Mouse (Mus musculus): ENCODE measurements at regions not wholly inside any gene's neighbourhood (a gene's known extent, or its start where the extent isn't known, plus 50 kb on each side); places are given as distances from the start of the nearest gene placed in this dataset.

GRCm38 (mm10) chr16:76183556-76183955, 161.5 kb upstream of the Samsn1 start:
- DNase-seq (ENCODE audit: inconsistent ontology term), result peak; percentile 14

DNA sequence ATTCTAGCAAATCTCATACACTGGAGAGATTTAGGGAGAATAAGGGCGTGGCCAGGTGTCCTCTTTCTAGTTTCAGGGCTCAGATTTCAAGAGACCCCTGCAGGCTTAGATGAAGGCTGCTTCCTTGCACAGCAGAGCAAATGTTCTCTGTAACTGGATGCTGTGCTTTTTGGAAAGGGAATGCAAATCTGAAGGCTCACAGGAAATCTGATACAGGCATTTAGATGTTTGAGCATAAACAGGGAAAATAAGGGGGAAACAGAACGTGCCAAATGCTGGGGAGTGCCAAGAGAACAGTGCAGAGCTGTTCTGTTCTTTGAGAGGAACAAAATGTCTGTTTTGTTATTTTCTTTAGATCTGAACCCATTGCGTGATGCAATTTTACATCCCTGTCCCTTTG, 161.0 kb upstream of the Samsn1 start:
- DNase-seq (ENCODE audit: inconsistent ontology term), result no peak

GRCm38 (mm10) chr16:76181596-76181995, 159.5 kb upstream of the Samsn1 start:
- DNase-seq (ENCODE audit: inconsistent ontology term), result peak; percentile 54

- no peak for DNase-seq (ENCODE audit: inconsistent ontology term)
These were observed 145.6 kb upstream of the Samsn1 start for GRCm38 (mm10) chr16:76167651-76168050.

DNA sequence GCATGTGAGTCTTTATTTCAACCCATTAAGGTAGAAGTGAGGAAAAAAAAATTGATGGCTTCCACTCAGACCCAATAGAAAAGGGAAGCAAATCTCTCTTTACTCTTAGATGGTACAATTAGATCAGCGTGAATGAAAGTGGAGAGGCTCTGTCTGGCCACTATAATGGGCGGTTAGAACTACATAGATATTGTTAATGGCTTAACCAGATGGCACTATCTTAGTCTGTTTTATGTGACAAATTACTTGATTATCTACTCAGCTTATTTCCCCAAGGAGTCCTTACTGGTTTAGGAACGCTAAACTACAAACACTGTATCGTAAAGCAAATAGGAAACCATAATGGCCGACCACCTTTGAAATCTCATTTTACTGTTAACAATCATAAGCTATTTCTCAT, 138.8 kb upstream of the Samsn1 start:
- DNase-seq (ENCODE audit: inconsistent ontology term), result no peak

DNA sequence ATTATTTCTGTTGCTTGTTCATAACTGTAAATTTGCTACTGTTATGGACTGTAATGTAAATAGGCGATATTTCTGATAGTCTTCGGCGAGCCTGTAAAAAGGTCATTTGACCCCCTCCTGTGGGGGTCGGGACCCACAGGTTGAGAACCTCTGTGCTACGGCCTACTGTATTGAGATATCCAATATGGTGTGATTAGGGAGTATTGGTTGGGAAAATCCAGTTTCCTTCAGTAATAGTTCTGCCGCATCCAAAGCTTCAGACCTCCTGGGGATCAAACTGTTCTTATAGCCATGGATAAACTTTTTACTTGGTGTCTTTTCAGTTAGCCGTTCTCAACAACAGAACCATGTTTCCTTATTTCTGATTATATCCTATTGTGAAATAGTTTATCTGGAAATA, 136.5 kb upstream of the Samsn1 start:
- DNase-seq (ENCODE audit: inconsistent ontology term), result no peak

DNA sequence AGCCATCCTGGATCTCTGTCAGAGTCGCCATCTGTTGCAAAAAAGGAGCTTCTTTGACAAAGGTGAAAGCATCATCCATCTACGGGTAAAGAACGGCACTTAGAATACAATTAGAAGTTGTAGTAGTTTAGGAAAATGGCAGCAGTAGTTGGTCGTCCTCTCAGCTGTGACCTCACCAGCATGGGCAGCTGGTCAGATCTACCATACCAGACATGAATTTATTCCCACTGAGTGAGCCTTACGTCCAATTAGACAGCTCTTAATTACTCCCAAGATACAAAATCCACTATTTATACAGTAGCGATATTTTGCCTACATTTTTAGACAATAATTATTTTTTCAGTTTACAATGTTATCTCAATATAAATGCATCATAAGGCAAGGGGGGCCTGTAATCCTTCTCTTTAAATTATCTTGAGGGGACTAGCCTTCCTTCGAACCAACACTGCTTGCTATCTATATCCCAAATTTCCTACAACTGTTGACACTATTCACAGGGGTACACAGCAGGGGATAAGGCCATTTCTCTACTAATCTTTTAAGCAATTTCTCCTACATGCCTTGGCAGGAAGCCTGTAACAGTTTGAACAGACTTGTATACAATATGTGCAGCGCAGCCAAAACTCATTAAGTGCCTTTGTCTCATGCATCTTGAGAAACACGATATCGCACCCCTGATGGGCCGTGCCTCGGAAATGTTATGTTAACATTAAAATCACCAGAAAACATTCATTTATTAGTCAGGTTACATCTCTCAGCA, 131.9 kb upstream of the Samsn1 start:
- DNase-seq (ENCODE audit: inconsistent ontology term), result peak; percentile 37

DNA sequence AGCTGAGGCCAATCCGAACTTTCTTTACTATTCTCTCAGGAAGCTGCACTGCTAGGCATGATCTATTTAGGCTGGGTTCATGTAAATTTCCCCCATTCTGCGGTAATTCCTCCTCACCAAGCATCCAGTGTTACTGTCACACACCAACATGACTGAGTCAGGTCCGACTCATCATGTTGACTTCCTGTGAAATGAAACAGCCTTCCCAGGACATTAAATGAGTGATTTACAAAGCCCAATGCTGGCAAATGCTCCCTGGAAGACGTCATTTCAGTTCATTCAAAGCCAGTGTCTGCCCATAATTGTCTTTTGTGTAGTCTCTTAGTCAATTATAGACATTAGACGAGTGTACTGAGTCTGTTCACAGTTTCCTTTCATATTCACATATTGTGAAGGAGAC, 127.5 kb upstream of the Samsn1 start:
- peak; percentile 78 for DNase-seq (ENCODE audit: inconsistent ontology term)

GRCm38 (mm10) chr16:76133892-76134291, 111.8 kb upstream of the Samsn1 start:
- no peak for DNase-seq (ENCODE audit: inconsistent ontology term)

DNA sequence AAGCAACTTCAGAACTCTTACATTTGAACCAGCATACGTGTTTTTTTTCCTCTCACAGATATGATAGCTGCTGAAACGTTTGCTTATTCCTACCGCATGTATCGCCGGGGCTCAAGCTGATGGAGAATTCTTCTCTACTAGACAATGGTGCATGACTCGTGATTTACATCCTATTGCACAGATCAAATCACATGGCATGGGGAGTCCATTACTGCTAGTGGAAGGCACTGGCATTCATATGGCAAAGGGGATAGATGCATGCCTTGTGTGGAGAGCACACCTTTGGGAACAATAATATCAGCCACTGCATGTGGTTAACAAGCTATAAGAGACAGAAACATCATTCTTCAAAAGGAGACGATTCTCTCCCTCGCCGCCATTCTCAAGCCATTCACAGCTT, 108.4 kb upstream of the Samsn1 start:
- no peak for DNase-seq (ENCODE audit: inconsistent ontology term)

DNA sequence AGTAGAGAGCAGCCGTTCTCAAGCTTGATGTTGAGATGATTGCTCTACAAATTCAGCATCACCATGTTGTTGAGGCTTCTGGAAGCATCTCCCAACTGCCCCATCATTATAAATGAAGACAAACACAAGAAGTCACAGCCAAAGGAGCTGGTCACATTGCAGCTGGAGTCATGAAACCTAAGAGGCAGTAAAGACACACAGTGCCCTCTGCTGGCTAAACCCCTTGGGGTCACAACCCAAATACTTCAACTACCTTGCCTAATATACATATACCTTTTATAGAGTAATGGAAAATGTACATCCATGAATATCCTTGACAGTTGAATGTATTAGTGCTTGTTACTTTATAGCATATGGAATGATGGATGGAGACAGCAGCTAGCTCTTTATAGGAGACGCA, 107.9 kb upstream of the Samsn1 start:
- DNase-seq (ENCODE audit: inconsistent ontology term), result no peak

GRCm38 (mm10) chr16:76123021-76123384, 100.9 kb upstream of the Samsn1 start:
- DNase-seq (ENCODE audit: inconsistent ontology term), result no peak

DNA sequence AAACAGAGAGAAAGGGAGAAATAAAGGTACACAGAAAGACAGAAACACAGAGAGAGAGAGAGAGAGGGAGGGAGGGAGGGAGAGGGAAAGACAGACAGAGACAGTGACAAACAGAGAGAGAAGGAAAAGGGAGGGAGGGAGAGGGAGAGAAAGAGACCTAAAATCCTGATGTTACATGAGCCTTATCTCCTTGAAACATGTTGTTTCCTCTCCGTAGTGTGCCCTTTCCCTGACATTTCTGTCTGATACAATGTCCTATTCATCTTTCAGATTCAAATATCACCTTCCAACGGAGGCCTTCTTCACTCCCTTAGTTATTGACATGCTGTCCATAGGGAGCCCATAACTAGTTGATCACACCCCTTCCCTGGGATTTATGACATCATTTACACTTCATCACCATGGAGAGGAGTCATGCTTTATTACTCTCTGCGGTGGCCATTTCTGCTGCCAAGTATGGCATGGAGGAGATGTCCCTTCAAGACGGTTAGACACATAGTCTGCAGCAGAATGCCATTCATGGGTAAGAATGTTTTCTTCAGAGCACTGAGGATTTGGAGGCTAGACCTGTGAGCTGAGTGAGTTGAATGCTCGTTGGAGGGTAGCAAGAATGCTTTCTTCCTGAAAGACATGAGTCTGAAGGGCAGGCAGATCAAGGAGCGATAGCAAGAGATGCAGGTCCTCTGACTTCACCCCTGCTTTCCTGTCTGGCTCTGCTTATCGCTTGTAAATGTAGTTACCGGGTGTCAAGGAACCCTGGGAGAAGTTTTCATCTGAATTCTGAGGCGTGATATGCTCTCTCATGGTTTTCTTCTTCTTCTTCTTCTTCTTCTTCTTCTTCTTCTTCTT, 100.3 kb upstream of the Samsn1 start:
- no peak for DNase-seq (ENCODE audit: inconsistent ontology term)

DNA sequence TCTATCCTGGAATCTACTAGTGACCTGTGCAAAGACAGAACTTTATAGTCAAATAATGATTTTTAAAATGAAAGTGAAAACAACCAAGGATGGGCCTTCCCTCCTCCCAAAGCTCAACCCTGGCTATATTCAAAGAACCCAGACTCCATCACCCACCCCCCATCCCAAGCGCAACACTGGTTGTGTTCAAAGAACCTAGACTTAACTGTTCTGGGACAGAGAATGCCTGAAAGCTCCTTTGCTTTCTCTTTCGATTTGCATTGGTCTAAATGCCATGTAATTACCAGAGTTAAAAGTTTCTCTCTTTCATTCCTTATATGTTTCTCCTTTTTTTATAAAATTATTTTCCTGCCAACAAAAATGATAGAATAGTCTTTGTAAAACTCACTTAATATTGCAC, 98.6 kb upstream of the Samsn1 start:
- no peak for DNase-seq (ENCODE audit: inconsistent ontology term)

- DNase-seq (ENCODE audit: inconsistent ontology term), result no peak
These were observed 88.3 kb upstream of the Samsn1 start for GRCm38 (mm10) chr16:76110383-76110782.

- DNase-seq (ENCODE audit: inconsistent ontology term), result no peak
These were observed 86.4 kb upstream of the Samsn1 start for GRCm38 (mm10) chr16:76108464-76108863.

DNA sequence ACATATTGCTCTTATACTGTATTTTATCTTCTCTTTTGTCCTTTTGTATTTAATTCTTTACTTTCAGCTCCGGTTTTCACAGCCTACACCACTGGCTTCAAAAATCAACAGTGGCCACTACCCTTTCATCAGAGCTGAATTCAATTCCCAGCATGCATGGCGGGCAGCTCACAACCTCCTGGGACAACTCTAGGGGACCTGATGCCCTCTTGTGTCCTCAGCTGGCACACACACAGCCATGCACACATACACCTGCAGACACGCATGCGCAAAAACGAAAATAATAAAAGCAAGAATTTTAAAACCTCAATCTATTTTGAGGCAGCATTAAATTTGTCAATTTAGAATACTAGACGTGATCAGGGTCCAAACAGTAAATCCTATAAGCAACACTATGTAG, 82.6 kb upstream of the Samsn1 start:
- no peak for DNase-seq (ENCODE audit: inconsistent ontology term)

- no peak for DNase-seq (ENCODE audit: inconsistent ontology term)
These were observed 79.7 kb upstream of the Samsn1 start for GRCm38 (mm10) chr16:76101773-76102172.

DNA sequence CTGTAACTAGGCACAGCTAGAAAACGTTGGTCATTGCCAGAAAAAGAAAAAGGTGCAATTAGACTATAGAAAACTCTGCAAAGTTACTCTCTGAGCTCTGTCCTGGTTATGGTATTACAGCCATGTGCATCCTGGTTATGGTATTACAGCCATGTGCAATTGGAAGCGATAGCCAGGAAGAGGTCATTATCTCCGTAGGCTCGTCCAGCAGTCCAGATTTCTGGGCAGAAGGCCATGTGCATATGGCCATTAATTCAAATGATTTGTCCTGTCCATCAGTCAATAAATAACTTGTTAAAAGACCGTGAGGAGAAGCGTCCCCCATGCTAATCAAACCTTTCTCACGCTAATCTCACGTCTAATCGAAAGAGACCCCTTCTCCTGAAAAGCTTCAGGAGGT, 75.7 kb upstream of the Samsn1 start:
- DNase-seq (ENCODE audit: inconsistent ontology term), result peak; percentile 32

- no peak for DNase-seq (ENCODE audit: inconsistent ontology term)
These were observed 74.3 kb upstream of the Samsn1 start for GRCm38 (mm10) chr16:76096363-76096762.

- peak; percentile 68 for DNase-seq (ENCODE audit: inconsistent ontology term)
These were observed 63.3 kb upstream of the Samsn1 start for GRCm38 (mm10) chr16:76085363-76085762.

DNA sequence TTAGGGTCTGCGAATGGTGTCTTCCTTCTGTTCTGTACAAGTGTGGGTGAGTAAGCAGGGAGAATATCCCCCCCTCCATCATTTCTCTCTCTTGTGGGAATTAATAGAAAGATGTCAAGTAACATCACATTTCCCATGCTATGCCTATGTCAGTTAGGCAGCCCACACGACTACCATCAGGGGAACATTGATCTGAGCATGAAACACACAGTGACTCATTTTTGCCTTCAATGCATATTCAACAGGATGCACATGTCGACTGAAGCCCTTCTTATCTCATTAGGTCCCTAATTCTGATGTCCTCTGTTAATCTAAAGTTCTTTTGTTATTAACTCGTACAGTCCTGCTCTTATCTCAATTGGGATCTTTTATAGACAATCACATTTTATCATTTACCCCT, 60.4 kb upstream of the Samsn1 start:
- no peak for DNase-seq (ENCODE audit: inconsistent ontology term)

Data from Muller cell, postnatal 12 days (primary cell).